Mouse (Mus musculus) hindbrain, embryonic 14.5 days (tissue): ENCODE data around the gene Slc38a3. TPM values are rescaled to one million over a fixed set of nuclear protein-coding genes. Genes with fewer than 3 reads are reported as not detected.
A peak's percentile ranks its signal among the peaks of the same experiment; 100 is the strongest.

Experiments
- ATAC-seq: fragments of 200-750 bp; cut with Nextera tagmentation; 2 replicates; pipeline ENCODE4 v1.8.0; 2017; ENCODE audit warnings: moderate number of reproducible peaks, mild to moderate bottlenecking, moderate TSS enrichment, moderate library complexity; ENCODE audit not compliant: low FRiP score
- DNase-seq: peaks from one replicate; pipeline ENCODE4 v3.0.0-alpha.2; 2015; ENCODE audit warnings: low spot score
- H3K27ac ChIP-seq: fragments of 300-500 bp; sonication (generic); 2 replicates; pipeline ENCODE4 v1.5.1; 2014; ENCODE audit warnings: mild to moderate bottlenecking, moderate library complexity
- H3K27me3 ChIP-seq: fragments of 300-500 bp; sonication (generic); 2 replicates; pipeline ENCODE4 v1.6.1; 2014; ENCODE audit warnings: mild to moderate bottlenecking, low read length, mixed read lengths; ENCODE audit not compliant: control insufficient read depth, insufficient read depth
- H3K36me3 ChIP-seq: fragments of 300-500 bp; sonication (generic); replicated peaks from 2 replicates; pipeline ENCODE4 v1.6.1; 2014; ENCODE audit not compliant: control insufficient read depth, insufficient read depth
- H3K4me1 ChIP-seq: fragments of 300-500 bp; sonication (generic); replicated peaks from 2 replicates; pipeline ENCODE4 v1.6.1; 2014; ENCODE audit warnings: antibody characterized with exemption, low read length, mixed read lengths; ENCODE audit not compliant: control insufficient read depth, insufficient read depth
- H3K4me2 ChIP-seq: fragments of 300-500 bp; sonication (generic); replicated peaks from 2 replicates; pipeline ENCODE4 v1.6.1; 2014; ENCODE audit warnings: mild to moderate bottlenecking, moderate library complexity
- H3K4me3 ChIP-seq: fragments of 300-500 bp; sonication (generic); replicated peaks from 2 replicates; pipeline ENCODE4 v1.5.1; 2014; ENCODE audit warnings: mild to moderate bottlenecking, low read length
- H3K9ac ChIP-seq: fragments of 300-500 bp; sonication (generic); 2 replicates; pipeline ENCODE4 v1.6.1; 2014
- H3K9me3 ChIP-seq: fragments of 300-500 bp; sonication (generic); 2 replicates; pipeline ENCODE4 v1.6.1; 2016; ENCODE audit warnings: low read length; ENCODE audit not compliant: control insufficient read depth
- WGBS: fragments of 180-500 bp; shearing (Covaris S2); extraction: QIAGEN DNeasy Blood & Tissue Kit; methylation state at CpG from one replicate; pipeline ENCODE4 v1.1.7; 2014; 5-methylcytosine and 5-hydroxymethylcytosine counted together
- polyA plus RNA-seq: library from polyadenylated mRNA; unstranded; fragments of >200 nt; fragmentation: Nextera tagmentation; extraction: Ambion mirVana; gene quantifications from 2 replicates; pipeline ENCODE4 v1.2.1, GENCODE M21; 2014

Slc38a3 gene
- polyA plus RNA-seq, 1 experiment from 2014 or later, result 48.3 TPM

DNA sequence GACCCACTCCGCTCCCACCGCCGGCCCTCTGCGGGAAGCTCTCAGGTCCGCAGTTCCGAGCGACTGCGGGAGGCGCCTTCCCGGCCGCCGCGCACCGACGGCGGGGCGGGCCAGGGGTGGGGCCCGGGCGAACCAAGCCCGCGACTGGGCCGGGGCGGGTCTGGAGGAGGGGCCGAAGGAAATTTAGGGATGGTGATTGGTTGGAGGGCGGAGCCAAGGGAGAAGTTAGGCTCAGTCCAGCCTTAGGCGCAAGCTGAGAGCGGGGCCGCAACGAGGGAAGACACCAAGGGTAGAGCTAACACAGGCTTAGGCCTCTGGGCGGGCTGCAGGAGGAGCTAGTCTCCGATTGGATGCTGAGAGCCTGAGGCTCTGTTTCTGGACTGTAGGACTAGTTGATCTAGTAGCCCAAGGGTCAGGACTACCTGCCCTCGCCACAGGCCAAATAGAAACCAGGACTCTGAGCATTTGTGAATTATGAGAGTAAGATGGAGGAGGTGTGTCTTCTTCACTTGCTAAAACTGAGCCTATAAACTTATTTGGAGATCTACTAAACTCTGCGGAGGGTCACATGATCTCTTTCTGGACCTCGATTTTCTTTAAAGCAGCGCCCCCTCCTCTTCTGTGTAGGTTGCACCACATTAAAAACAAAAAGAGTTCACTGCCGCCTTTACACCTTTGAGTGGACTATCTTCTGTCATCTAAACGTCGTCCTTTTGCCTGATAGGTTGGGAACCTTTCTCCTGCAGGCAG lies 33.9 kb downstream of the Slc38a3 start, which contains the start of gene Gnai2:
Gene Gnai2, minus strand, starts transcription at position 89 of the 750 bp plus-strand sequence.
- H3K9me3 ChIP-seq, result no peaks in the 10 kb centered on the region
- DNase-seq, result peak; percentile 90
- no peaks in the 10 kb centered on the region for H3K36me3 ChIP-seq
- H3K9ac ChIP-seq, result peak within 1 kb of the TSS; percentile 82
- peak within 1 kb of the TSS; percentile 93 for H3K27ac ChIP-seq
- peaks cover 43% of the 10 kb centered on the region for H3K4me1 ChIP-seq
- peak within 1 kb of the TSS; percentile 98 for H3K4me2 ChIP-seq
- peak within 1 kb of the TSS; percentile 69 for H3K4me3 ChIP-seq
- ATAC-seq, result peak; percentile 91
- H3K27me3 ChIP-seq, result no peaks in the 10 kb centered on the region
- WGBS, result 2% methylated on average over 36 of the region's 38 CpGs

DNA sequence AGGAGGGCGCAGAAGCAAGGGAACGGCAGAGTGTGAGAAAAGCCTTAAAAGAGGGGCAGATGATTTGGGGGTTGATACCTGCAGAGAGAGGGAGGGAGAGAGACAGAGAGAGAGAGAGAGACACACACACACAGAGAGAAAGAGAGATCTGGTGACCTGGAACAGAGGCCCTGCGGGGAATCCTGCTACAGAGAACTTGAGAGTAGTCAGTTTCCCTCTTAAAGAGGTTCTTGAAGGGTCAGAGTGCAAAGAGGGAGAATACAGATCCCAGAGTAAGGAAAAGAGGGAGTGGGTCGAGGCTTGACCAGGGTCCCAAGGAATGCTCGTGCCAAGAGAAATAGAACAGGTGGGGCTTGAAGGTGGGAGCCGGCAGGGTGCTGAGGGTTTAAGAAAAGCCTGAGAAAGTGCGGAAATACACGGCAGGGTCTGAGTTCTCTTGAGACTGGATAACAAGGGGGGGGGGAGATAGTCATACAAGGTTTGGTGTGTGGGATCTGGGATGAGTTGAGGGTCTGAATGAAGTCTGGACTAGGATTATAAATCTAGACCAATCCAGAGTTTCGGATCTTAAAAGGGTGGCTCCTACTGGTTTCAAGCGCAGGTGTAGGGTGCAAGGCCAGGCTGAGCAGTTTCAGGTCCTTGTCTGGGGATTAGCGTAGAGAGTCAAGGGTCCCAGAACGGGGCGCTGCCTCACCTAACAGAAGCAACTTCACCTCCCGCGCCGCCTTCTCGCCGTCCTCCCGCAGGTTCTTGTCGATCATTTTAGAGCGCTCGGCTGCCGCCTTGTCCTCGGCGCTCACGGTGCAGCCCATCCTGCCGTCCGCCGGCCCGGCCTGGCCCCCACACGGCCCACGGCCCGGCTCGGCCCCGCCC lies 34.7 kb downstream of the Slc38a3 start:
- H3K9ac ChIP-seq, result peak overlapping the region; percentile 82
- DNase-seq (peak; percentile 32), ATAC-seq (no peak)
- H3K36me3 ChIP-seq, result no peaks in the 10 kb centered on the region
- peak overlapping the region; percentile 69 for H3K4me3 ChIP-seq
- under 1% methylated on average over 34 of the region's 35 CpGs for WGBS
- H3K9me3 ChIP-seq, result no peaks in the 10 kb centered on the region
- H3K27me3 ChIP-seq, result no peaks in the 10 kb centered on the region
- peaks cover 51% of the 10 kb centered on the region for H3K4me1 ChIP-seq
- peak overlapping the region; percentile 93 for H3K27ac ChIP-seq
- H3K4me2 ChIP-seq, result peak overlapping the region; percentile 98

GRCm38 (mm10) chr9:107633661-107634405 lies 35.5 kb downstream of the Slc38a3 start:
- peak overlapping the region; percentile 98 for H3K4me2 ChIP-seq
- H3K4me3 ChIP-seq, result peak overlapping the region; percentile 69
- no peak for ATAC-seq
- H3K9me3 ChIP-seq, result no peaks in the 10 kb centered on the region
- WGBS, result 0% methylated on average over 15 of the region's 15 CpGs
- H3K27me3 ChIP-seq, result no peaks in the 10 kb centered on the region
- H3K9ac ChIP-seq, result peak overlapping the region; percentile 82
- H3K27ac ChIP-seq, result peak overlapping the region; percentile 93
- H3K36me3 ChIP-seq, result no peaks in the 10 kb centered on the region
- DNase-seq, result no peak
- H3K4me1 ChIP-seq, result peaks cover 59% of the 10 kb centered on the region

- peak; percentile 61 for DNase-seq
- Histone ChIP-seq H3K4me1 (peaks cover 66% of the 10 kb centered on the region), H3K27ac (peak overlapping the region; percentile 93), H3K4me2 (peak overlapping the region; percentile 98), H3K36me3 (no peaks in the 10 kb centered on the region), H3K9ac (peak overlapping the region; percentile 82), H3K9me3 (no peaks in the 10 kb centered on the region), H3K27me3 (no peaks in the 10 kb centered on the region), H3K4me3 (peak overlapping the region; percentile 69)
- ATAC-seq, result 0 out of 2 replicates have a peak, but pooled peaks have one; percentile 4
- under 1% methylated on average over 31 of the region's 33 CpGs for WGBS
These were observed 36.2 kb downstream of the Slc38a3 start for GRCm38 (mm10) chr9:107633091-107633660.

GRCm38 (mm10) chr9:107632478-107632877 lies 36.9 kb downstream of the Slc38a3 start:
- H3K36me3 ChIP-seq, result no peaks in the 10 kb centered on the region
- peak; percentile 59 for DNase-seq
- H3K4me2 ChIP-seq, result peak overlapping the region; percentile 98
- peak overlapping the region; percentile 69 for H3K4me3 ChIP-seq
- ATAC-seq, result no peak
- H3K9ac ChIP-seq, result peak overlapping the region; percentile 82
- H3K9me3 ChIP-seq, result no peaks in the 10 kb centered on the region
- H3K27ac ChIP-seq, result peak overlapping the region; percentile 93
- peaks cover 70% of the 10 kb centered on the region for H3K4me1 ChIP-seq
- no peaks in the 10 kb centered on the region for H3K27me3 ChIP-seq
- WGBS, result 7% methylated on average over 6 of the region's 6 CpGs

- no peak for DNase-seq
- Histone ChIP-seq H3K36me3 (no peaks in the 10 kb centered on the region), H3K27ac (peak overlapping the region; percentile 93), H3K9ac (peak overlapping the region; percentile 82), H3K9me3 (no peaks in the 10 kb centered on the region), H3K27me3 (no peaks in the 10 kb centered on the region), H3K4me3 (peak overlapping the region; percentile 69), H3K4me2 (peak overlapping the region; percentile 98), H3K4me1 (peaks cover 70% of the 10 kb centered on the region)
- ATAC-seq, result no peak
- WGBS, result 45% methylated on average over 8 of the region's 8 CpGs
These were observed 37.5 kb downstream of the Slc38a3 start for GRCm38 (mm10) chr9:107631861-107632260.

DNA sequence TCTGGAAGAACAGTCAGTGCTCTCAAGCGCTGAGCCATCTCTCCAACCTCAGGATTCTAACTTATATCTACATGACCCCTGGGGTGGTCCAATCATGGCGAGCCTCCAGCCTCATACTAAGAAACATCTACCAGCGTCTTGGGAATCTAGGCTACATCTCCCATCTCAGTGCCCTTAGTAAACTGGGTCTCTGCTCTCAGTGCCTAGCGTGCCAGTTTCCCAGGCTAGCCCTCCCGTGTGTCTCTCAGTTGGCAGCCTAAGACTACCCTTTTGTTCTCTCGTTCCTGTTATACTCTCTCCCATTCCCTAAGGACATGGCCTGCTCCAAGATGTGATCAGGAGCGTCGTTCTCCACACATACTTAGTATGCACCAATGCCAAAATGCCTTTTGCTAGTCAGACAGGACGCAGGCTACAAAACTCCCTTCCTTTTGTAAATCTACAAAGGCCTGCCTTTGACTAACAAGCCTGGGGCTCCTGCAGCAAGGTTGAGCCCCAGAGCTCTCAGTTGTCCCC lies 38.0 kb downstream of the Slc38a3 start:
- DNase-seq, result no peak

GRCm38 (mm10) chr9:107630576-107630975 lies 38.8 kb downstream of the Slc38a3 start:
- ATAC-seq, result peak; percentile 31
- H3K4me3 ChIP-seq, result peak overlapping the region; percentile 3; the same call in 1 of the 2 replicates

More for the DNA sequence above, 38.0 kb downstream of the Slc38a3 start:
- 0 out of 2 replicates have a peak overlapping the region, but pooled peaks have one; percentile 82 for H3K9ac ChIP-seq
- no peak for ATAC-seq
- WGBS, result 28% methylated on average over 9 of the region's 9 CpGs
- H3K4me1 ChIP-seq, result peaks cover 71% of the 10 kb centered on the region
- H3K4me2 ChIP-seq, result peak overlapping the region; percentile 98
- H3K27ac ChIP-seq, result peak overlapping the region; percentile 93
- no peaks in the 10 kb centered on the region for H3K27me3 ChIP-seq
- no peaks in the 10 kb centered on the region for H3K36me3 ChIP-seq
- no peaks in the 10 kb centered on the region for H3K9me3 ChIP-seq
- H3K4me3 ChIP-seq, result no peak overlapping the region

More at GRCm38 (mm10) chr9:107630576-107630975, 38.8 kb downstream of the Slc38a3 start:
- peak overlapping the region; percentile 98 for H3K4me2 ChIP-seq
- peak overlapping the region; percentile 93 for H3K27ac ChIP-seq
- DNase-seq, result peak; percentile 54
- peaks cover 70% of the 10 kb centered on the region for H3K4me1 ChIP-seq
- H3K36me3 ChIP-seq, result no peaks in the 10 kb centered on the region
- H3K9ac ChIP-seq, result peak overlapping the region; percentile 35
- 2% methylated on average over 4 of the region's 4 CpGs for WGBS
- H3K27me3 ChIP-seq, result no peaks in the 10 kb centered on the region
- H3K9me3 ChIP-seq, result no peaks in the 10 kb centered on the region
